ENCODE assay signal across 25 mouse cellular contexts in genomic region chr9:62060431-62060830, GRCm38 (mm10). TPM values are rescaled to one million over a fixed set of nuclear protein-coding genes. Genes with fewer than 3 reads are reported as not detected.
DNase-seq lines count a peak whose midpoint lies in the region; ATAC-seq and TF ChIP-seq lines count a peak whose summit lies in the region.
"Had no signal": no experiment of that assay in that cellular context is flagged by ENCODE, and none has a peak within 500 bp of the region (broad histone marks: within the 10 kb centered on the region; RNA-seq: fewer than 3 reads in every experiment).

No protein-coding gene starts in this region.

- TF ChIP-seq CTCF in midbrain, postnatal 0 days (IDR thresholded peaks at IDR 0.05), result no peak

- ATAC-seq in heart, embryonic 16.5 days (replicated peaks; ENCODE audit: extremely low read depth, insufficient read depth, low FRiP score), result no peak
- ATAC-seq in heart, embryonic 12.5 days (ENCODE audit: insufficient number of reproducible peaks, low FRiP score), result no peak
- ATAC-seq in midbrain, embryonic 11.5 days (ENCODE audit: low FRiP score), result no peak
- ATAC-seq in midbrain, postnatal 0 days (ENCODE audit: low FRiP score), result no peak
- ATAC-seq: CD4-positive, CD25-positive, alpha-beta regulatory T cell, adult 4 months; forebrain, embryonic 14.5 days; forebrain, embryonic 16.5 days had no signal

- H3K9ac ChIP-seq in heart, embryonic 16.5 days (ENCODE audit: low read length), result no peak overlapping the region
- no peak overlapping the region for H3K9ac ChIP-seq in heart, embryonic 12.5 days
- H3K9ac ChIP-seq in midbrain, embryonic 11.5 days (ENCODE audit: low read length), result no peak overlapping the region
- no peak overlapping the region for H3K9ac ChIP-seq in midbrain, postnatal 0 days (replicated peaks; ENCODE audit: low read length, poor library complexity, severe bottlenecking)
- H3K9ac ChIP-seq: embryonic facial prominence, embryonic 13.5 days; embryonic facial prominence, embryonic 15.5 days; forebrain, embryonic 12.5 days had no signal

- peak overlapping the region; percentile 45; the same call in 1 of the 2 replicates for H3K4me2 ChIP-seq in heart, embryonic 16.5 days (ENCODE audit: low read depth, low read length)
- H3K4me2 ChIP-seq in heart, embryonic 12.5 days, result no peak overlapping the region
- no peak overlapping the region for H3K4me2 ChIP-seq in midbrain, embryonic 11.5 days
- H3K4me2 ChIP-seq in midbrain, postnatal 0 days (ENCODE audit: low read depth, low read length, poor library complexity, severe bottlenecking), result no peak overlapping the region
- H3K4me2 ChIP-seq: embryonic facial prominence, embryonic 13.5 days; embryonic facial prominence, embryonic 15.5 days; forebrain, embryonic 12.5 days had no signal

- intact Hi-C loops in heart, postnatal 14 days (cut with DNase I), result no loop called here

- 86% methylated on average over 2 of the region's 2 CpGs for WGBS in heart, embryonic 16.5 days
- WGBS in heart, embryonic 12.5 days, result 88% methylated on average over 2 of the region's 2 CpGs
- 90% methylated on average over 2 of the region's 2 CpGs for WGBS in midbrain, embryonic 11.5 days
- 96% methylated on average over 2 of the region's 2 CpGs for WGBS in midbrain, postnatal 0 days

- no peak overlapping the region for H3K4me3 ChIP-seq in heart, embryonic 16.5 days (ENCODE audit: low read length)
- H3K4me3 ChIP-seq in heart, embryonic 12.5 days, result no peak overlapping the region
- no peak overlapping the region for H3K4me3 ChIP-seq in midbrain, embryonic 11.5 days (ENCODE audit: low read depth, low read length)
- no peak overlapping the region for H3K4me3 ChIP-seq in midbrain, postnatal 0 days (ENCODE audit: low read depth, low read length)
- H3K4me3 ChIP-seq: embryonic facial prominence, embryonic 13.5 days; embryonic facial prominence, embryonic 15.5 days; erythroblast, embryonic 14.5 days; forebrain, embryonic 10.5 days; forebrain, embryonic 12.5 days had no signal

- peak; percentile 72 for DNase-seq in heart, adult 11 months
- DNase-seq in heart, postnatal 14 days, result no peak
- peak; percentile 28 for DNase-seq in midbrain, embryonic 11.5 days (ENCODE audit: low spot score, missing footprints)
- no peak for DNase-seq in midbrain, postnatal 0 days (ENCODE audit: low spot score)
- DNase-seq: adrenal gland, adult 2 months; adrenal gland, postnatal 25 days; B cell, adult 2 months; cerebellum, adult 11 months; cerebellum, adult 18-20 months; cerebellum, adult 8-10 months; cerebellum, adult 9-11 months; cerebellum, postnatal 36 days; embryo, embryonic 11 days had no signal

- H3K27ac ChIP-seq in heart, embryonic 16.5 days (ENCODE audit: low read length), result no peak overlapping the region
- no peak overlapping the region for H3K27ac ChIP-seq in heart, embryonic 12.5 days (ENCODE audit: poor library complexity, severe bottlenecking)
- no peak overlapping the region for H3K27ac ChIP-seq in midbrain, embryonic 11.5 days (ENCODE audit: low read depth, low read length)
- no peak overlapping the region for H3K27ac ChIP-seq in midbrain, postnatal 0 days (ENCODE audit: low read depth, low read length)
- H3K27ac ChIP-seq: embryonic facial prominence, embryonic 13.5 days; embryonic facial prominence, embryonic 15.5 days; forebrain, embryonic 10.5 days; forebrain, embryonic 12.5 days had no signal

- H3K27me3 ChIP-seq in heart, embryonic 16.5 days (ENCODE audit: control insufficient read depth, insufficient read depth, low read length), result no peaks in the 10 kb centered on the region
- no peaks in the 10 kb centered on the region for H3K27me3 ChIP-seq in heart, embryonic 12.5 days (replicated peaks)
- no peaks in the 10 kb centered on the region for H3K27me3 ChIP-seq in midbrain, embryonic 11.5 days (ENCODE audit: control insufficient read depth, insufficient read depth, low read length)
- H3K27me3 ChIP-seq in midbrain, postnatal 0 days (ENCODE audit: insufficient read depth, low read length), result no peaks in the 10 kb centered on the region
- H3K27me3 ChIP-seq: CH12.LX; embryonic facial prominence, embryonic 13.5 days; embryonic facial prominence, embryonic 15.5 days; forebrain, embryonic 12.5 days had no signal

- H3K36me3 ChIP-seq in heart, embryonic 16.5 days (ENCODE audit: control insufficient read depth, insufficient read depth), result no peaks in the 10 kb centered on the region
- H3K36me3 ChIP-seq in heart, embryonic 12.5 days, result no peaks in the 10 kb centered on the region
- H3K36me3 ChIP-seq in midbrain, embryonic 11.5 days (ENCODE audit: control insufficient read depth, insufficient read depth, low read length), result no peaks in the 10 kb centered on the region
- H3K36me3 ChIP-seq in midbrain, postnatal 0 days (ENCODE audit: insufficient read depth, low read length), result peaks cover 9% of the 10 kb centered on the region; the same call in 1 of the 2 replicates
- H3K36me3 ChIP-seq: forebrain, embryonic 10.5 days; forebrain, embryonic 12.5 days had no signal

- no peaks in the 10 kb centered on the region for H3K9me3 ChIP-seq in heart, embryonic 16.5 days (replicated peaks; ENCODE audit: control insufficient read depth, low read length)
- no peaks in the 10 kb centered on the region for H3K9me3 ChIP-seq in heart, embryonic 12.5 days (replicated peaks)
- no peaks in the 10 kb centered on the region for H3K9me3 ChIP-seq in midbrain, embryonic 11.5 days (ENCODE audit: control insufficient read depth, low read length)
- no peaks in the 10 kb centered on the region for H3K9me3 ChIP-seq in midbrain, postnatal 0 days (ENCODE audit: low read length)
- H3K9me3 ChIP-seq: embryonic facial prominence, embryonic 13.5 days; embryonic facial prominence, embryonic 15.5 days; forebrain, embryonic 10.5 days; forebrain, embryonic 12.5 days; G1E had no signal

- peaks cover 12% of the 10 kb centered on the region for H3K4me1 ChIP-seq in heart, embryonic 16.5 days (ENCODE audit: control insufficient read depth, insufficient read depth, low read length)
- H3K4me1 ChIP-seq in heart, embryonic 12.5 days (replicated peaks), result peaks cover 14% of the 10 kb centered on the region
- no peaks in the 10 kb centered on the region for H3K4me1 ChIP-seq in midbrain, embryonic 11.5 days (ENCODE audit: control insufficient read depth, insufficient read depth, low read length)
- H3K4me1 ChIP-seq in midbrain, postnatal 0 days (ENCODE audit: insufficient read depth, low read length), result no peaks in the 10 kb centered on the region
- H3K4me1 ChIP-seq: embryonic facial prominence, embryonic 13.5 days; embryonic facial prominence, embryonic 15.5 days; forebrain, embryonic 10.5 days; forebrain, embryonic 12.5 days had no signal

RNA-seq across cellular contexts. Expression of gene Paqr5, which starts 33.8 kb away (rescaled TPM):
- not detected for total RNA-seq in heart, postnatal 14 days (2021)
- 1.1 and 1.3 TPM in 2 replicates for polyA plus RNA-seq in heart, embryonic 16.5 days (2015; fragmentation: Nextera tagmentation; extraction: Ambion mirVana)
- polyA plus RNA-seq in heart, embryonic 12.5 days (2016; fragmentation: Nextera tagmentation; extraction: Ambion mirVana), result 0.40 and 0.53 TPM in 2 replicates
- 0.26 and 0.37 TPM in 2 replicates for polyA plus RNA-seq in midbrain, embryonic 11.5 days (2014; fragmentation: Nextera tagmentation; extraction: Ambion mirVana)
- 0.11 and 0.14 TPM in 2 replicates for total RNA-seq in midbrain, postnatal 0 days (2014; rRNA removed)
- 0.27 and 0.37 TPM in 2 replicates for polyA plus RNA-seq in midbrain, postnatal 0 days (2015; fragmentation: Nextera tagmentation; extraction: Ambion mirVana)
- polyA plus RNA-seq: erythroblast, embryonic 14.5 days; G1E had no signal

Comparison
In these comparisons a context has a peak if more than half of its experiments do, and no peak if none do; other contexts are left out.
1. DNase-seq: peak in heart, adult 11 months (single experiment) and midbrain, embryonic 11.5 days (single experiment); none in heart, postnatal 14 days (0 of 2) and midbrain, postnatal 0 days (single experiment).